Mouse (Mus musculus) large intestine, adult 2 months (tissue): ENCODE measurements around the gene Ccdc142. TPM values are rescaled to one million over a fixed set of nuclear protein-coding genes. Genes with fewer than 3 reads are reported as not detected.

Source experiments
- polyA plus RNA-seq: library from polyadenylated mRNA; depleted of rRNA; stranded (reverse); fragments of >200 nt; gene quantifications from 2 replicates; pipeline ENCODE4 v1.2.3, GENCODE M21; 2012; rRNA removed

Ccdc142 gene
- polyA plus RNA-seq, 1 experiment: 1.6 TPM

Other genes with a start within 250 kb of the Ccdc142 start
- gene Sema4f, start 161.8 kb upstream of the Ccdc142 start, polyA plus RNA-seq: 0.43 and 0.51 TPM in 2 replicates
- gene M1ap, start 154.7 kb upstream of the Ccdc142 start, polyA plus RNA-seq: 0.34 and 0.46 TPM in 2 replicates
- gene Dok1, start 68.1 kb upstream of the Ccdc142 start, polyA plus RNA-seq: 9.8 and 10.5 TPM in 2 replicates
- gene Loxl3, start 67.4 kb upstream of the Ccdc142 start, polyA plus RNA-seq: 3.1 and 3.9 TPM in 2 replicates
- 363 and 445 TPM in 2 replicates for gene Aup1, start 47.1 kb upstream of the Ccdc142 start, polyA plus RNA-seq
- gene Htra2, start 46.3 kb upstream of the Ccdc142 start, polyA plus RNA-seq: 39.7 and 39.9 TPM in 2 replicates
- gene Dqx1, start 43.8 kb upstream of the Ccdc142 start, polyA plus RNA-seq: 35.3 and 57.3 TPM in 2 replicates
- 1.9 and 2.4 TPM in 2 replicates for gene Tlx2, start 31.3 kb upstream of the Ccdc142 start, polyA plus RNA-seq
- gene Pcgf1, start 23.7 kb upstream of the Ccdc142 start, polyA plus RNA-seq: 16.8 and 19.3 TPM in 2 replicates
- gene Lbx2, start 15.2 kb upstream of the Ccdc142 start, polyA plus RNA-seq: 0.71 and 1.2 TPM in 2 replicates
- gene Gm42688, start within 50 bp of the Ccdc142 start, polyA plus RNA-seq: 3.7 and 5.3 TPM in 2 replicates
- gene Mrpl53, start 7.4 kb downstream of the Ccdc142 start, polyA plus RNA-seq: 60.3 and 72.0 TPM in 2 replicates
- 63.5 and 67.4 TPM in 2 replicates for gene Mogs, start 13.9 kb downstream of the Ccdc142 start, polyA plus RNA-seq
- 144 and 172 TPM in 2 replicates for gene Wbp1, start 20.0 kb downstream of the Ccdc142 start, polyA plus RNA-seq
- 14.6 and 15.6 TPM in 2 replicates for gene Ino80b, start 23.8 kb downstream of the Ccdc142 start, polyA plus RNA-seq
- gene Rtkn, start 33.9 kb downstream of the Ccdc142 start, polyA plus RNA-seq: 79.9 and 101 TPM in 2 replicates
- 1.4 and 1.8 TPM in 2 replicates for gene Wdr54, start 54.8 kb downstream of the Ccdc142 start, polyA plus RNA-seq
- 0.10 and 0.25 TPM in 2 replicates for gene 1700003E16Rik, start 54.8 kb downstream of the Ccdc142 start, polyA plus RNA-seq
- gene Dctn1, start 64.3 kb downstream of the Ccdc142 start, polyA plus RNA-seq: 82.1 and 103 TPM in 2 replicates
- gene Slc4a5, start 118.2 kb downstream of the Ccdc142 start, polyA plus RNA-seq: 0.88 and 4.0 TPM in 2 replicates
- gene Mthfd2, start 224.3 kb downstream of the Ccdc142 start, polyA plus RNA-seq: 7.6 and 9.6 TPM in 2 replicates
- 24.2 and 28.6 TPM in 2 replicates for gene Mob1a, start 224.4 kb downstream of the Ccdc142 start, polyA plus RNA-seq
- gene Bola3, start 247.5 kb downstream of the Ccdc142 start, polyA plus RNA-seq: 13.7 and 17.4 TPM in 2 replicates